In genomic region chr9:94610600-94611337, GRCm38 (mm10) we compare ENCODE assay signal across 13 mouse cellular contexts. TPM values are rescaled to one million over a fixed set of nuclear protein-coding genes. Genes with fewer than 3 reads are reported as not detected.
DNase-seq lines count a peak whose midpoint lies in the region; ATAC-seq and TF ChIP-seq lines count a peak whose summit lies in the region.
"Had no signal": no experiment of that assay in that cellular context is flagged by ENCODE, and none has a peak within 500 bp of the region (broad histone marks: within the 10 kb centered on the region; RNA-seq: fewer than 3 reads in every experiment).

No protein-coding gene starts in this region.

- no peak overlapping the region; the same call in 1 of the 2 replicates for H3K4me2 ChIP-seq in hindbrain, postnatal 0 days (ENCODE audit: low read depth, low read length)
- 0 out of 2 replicates have a peak overlapping the region, but pooled peaks have one; percentile 14 for H3K4me2 ChIP-seq in neural tube, embryonic 13.5 days
- H3K4me2 ChIP-seq in liver, postnatal 0 days (ENCODE audit: low read depth, low read length), result no peak overlapping the region
- H3K4me2 ChIP-seq: embryonic facial prominence, embryonic 12.5 days; limb, embryonic 15.5 days had no signal

- no peak overlapping the region for H3K9ac ChIP-seq in hindbrain, postnatal 0 days (replicated peaks; ENCODE audit: low read length)
- H3K9ac ChIP-seq in neural tube, embryonic 13.5 days, result no peak overlapping the region
- no peak overlapping the region for H3K9ac ChIP-seq in liver, postnatal 0 days (replicated peaks)
- H3K9ac ChIP-seq: embryonic facial prominence, embryonic 12.5 days; limb, embryonic 15.5 days had no signal

- H3K27ac ChIP-seq in hindbrain, postnatal 0 days, result no peak overlapping the region
- H3K27ac ChIP-seq in neural tube, embryonic 13.5 days (replicated peaks), result 0 out of 2 replicates have a peak overlapping the region, but pooled peaks have one; percentile 59
- H3K27ac ChIP-seq in liver, postnatal 0 days (ENCODE audit: low read depth), result no peak overlapping the region
- H3K27ac ChIP-seq: embryonic facial prominence, embryonic 12.5 days; heart, embryonic 10.5 days; limb, embryonic 15.5 days had no signal

- 12% methylated on average over 5 of the region's 5 CpGs for WGBS in hindbrain, postnatal 0 days
- WGBS in neural tube, embryonic 13.5 days, result 27% methylated on average over 5 of the region's 5 CpGs
- WGBS in liver, postnatal 0 days (ENCODE audit: insufficient replicate concordance), result 68% methylated on average over 5 of the region's 5 CpGs

- H3K4me3 ChIP-seq in hindbrain, postnatal 0 days (ENCODE audit: low read length), result no peak overlapping the region
- no peak overlapping the region for H3K4me3 ChIP-seq in neural tube, embryonic 13.5 days
- H3K4me3 ChIP-seq in liver, postnatal 0 days (ENCODE audit: low read depth, low read length), result no peak overlapping the region
- H3K4me3 ChIP-seq: embryonic facial prominence, embryonic 12.5 days; heart, embryonic 10.5 days; limb, embryonic 15.5 days had no signal

- H3K4me1 ChIP-seq in hindbrain, postnatal 0 days (ENCODE audit: insufficient read depth, low read length), result no peaks in the 10 kb centered on the region
- peaks cover 13% of the 10 kb centered on the region for H3K4me1 ChIP-seq in neural tube, embryonic 13.5 days (replicated peaks)
- no peaks in the 10 kb centered on the region for H3K4me1 ChIP-seq in liver, postnatal 0 days (ENCODE audit: insufficient read depth)
- H3K4me1 ChIP-seq: embryonic facial prominence, embryonic 12.5 days had no signal

- no peak for TF ChIP-seq CTCF in hindbrain, postnatal 0 days (IDR thresholded peaks at IDR 0.05; ENCODE audit: low read depth)
- TF ChIP-seq CTCF in liver, postnatal 0 days (IDR thresholded peaks at IDR 0.05; ENCODE audit: low read depth), result no peak

- TF ChIP-seq EP300 in liver, postnatal 0 days (IDR thresholded peaks at IDR 0.05; ENCODE audit: low read depth), result no peak

- no peaks in the 10 kb centered on the region for H3K27me3 ChIP-seq in hindbrain, postnatal 0 days (ENCODE audit: insufficient read depth, low read length)
- H3K27me3 ChIP-seq in neural tube, embryonic 13.5 days, result no peaks in the 10 kb centered on the region
- no peaks in the 10 kb centered on the region for H3K27me3 ChIP-seq in liver, postnatal 0 days (ENCODE audit: insufficient read depth, low read length)
- H3K27me3 ChIP-seq: embryonic facial prominence, embryonic 12.5 days; limb, embryonic 15.5 days had no signal

- H3K9me3 ChIP-seq in hindbrain, postnatal 0 days (ENCODE audit: low read length), result no peaks in the 10 kb centered on the region
- no peaks in the 10 kb centered on the region for H3K9me3 ChIP-seq in neural tube, embryonic 13.5 days
- H3K9me3 ChIP-seq in liver, postnatal 0 days (ENCODE audit: low read length), result no peaks in the 10 kb centered on the region
- H3K9me3 ChIP-seq: embryonic facial prominence, embryonic 12.5 days; heart, embryonic 10.5 days; limb, embryonic 15.5 days had no signal

- no peaks in the 10 kb centered on the region for H3K36me3 ChIP-seq in hindbrain, postnatal 0 days (ENCODE audit: insufficient read depth, low read length)
- no peaks in the 10 kb centered on the region for H3K36me3 ChIP-seq in neural tube, embryonic 13.5 days
- no peaks in the 10 kb centered on the region for H3K36me3 ChIP-seq in liver, postnatal 0 days (replicated peaks; ENCODE audit: insufficient read depth, low read length)
- H3K36me3 ChIP-seq: embryonic facial prominence, embryonic 12.5 days; heart, embryonic 10.5 days; limb, embryonic 15.5 days had no signal

- ATAC-seq in hindbrain, postnatal 0 days, result peak; percentile 78
- peak; percentile 80 for ATAC-seq in neural tube, embryonic 13.5 days (ENCODE audit: low read depth)
- no peak for ATAC-seq in liver, postnatal 0 days
- ATAC-seq: activated CD4-positive, CD25-positive, alpha-beta regulatory T cell, adult 4 months had no signal

- DNase-seq in frontal cortex, postnatal 10 days (ENCODE audit: low spot score in 2 of 2), result peak; percentile 29 to 33
- DNase-seq in frontal cortex, postnatal 25 days (ENCODE audit: low spot score in 2 of 2), result no peak
- peak; percentile 94 for DNase-seq in cerebellum, adult 9-10 months
- DNase-seq in hindbrain, postnatal 0 days (ENCODE audit: low spot score), result peak; percentile 80
- DNase-seq in MN1 (ENCODE audit: low spot score), result no peak
- DNase-seq in testis, postnatal 10 days (ENCODE audit: low spot score), result no peak
- DNase-seq in liver, postnatal 0 days, result no peak
- DNase-seq: kidney, adult 2 months had no signal

RNA-seq across cellular contexts. Expression of gene Slc9a9, which starts 58.9 kb away (rescaled TPM):
- total RNA-seq in hindbrain, postnatal 0 days (2014; rRNA removed), result 5.1 and 6.6 TPM in 2 replicates
- 5.8 and 6.1 TPM in 2 replicates for polyA plus RNA-seq in hindbrain, postnatal 0 days (2015; fragmentation: Nextera tagmentation; extraction: Ambion mirVana)
- polyA plus RNA-seq in neural tube, embryonic 13.5 days (2015; fragmentation: Nextera tagmentation; extraction: Ambion mirVana), result 13.2 and 13.9 TPM in 2 replicates
- 2.3 TPM in 2 replicates for polyA plus RNA-seq in liver, postnatal 0 days (2015; fragmentation: Nextera tagmentation; extraction: Ambion mirVana)

Comparison
In these comparisons a context has a peak if more than half of its experiments do, and no peak if none do; other contexts are left out.
1. DNase-seq: peak in frontal cortex, postnatal 10 days (2 of 2), cerebellum, adult 9-10 months (single experiment) and hindbrain, postnatal 0 days (single experiment); none in frontal cortex, postnatal 25 days (0 of 2), MN1 (single experiment), testis, postnatal 10 days (single experiment) and liver, postnatal 0 days (single experiment).